Mouse (Mus musculus): Measurements from ENCODE around the gene Plk5.

- TF ChIP-seq CTCF (conservative IDR thresholded peaks at IDR 0.05; ENCODE audit: insufficient read depth, insufficient read length, low read depth, low read length) (no peak), POLR2A (IDR thresholded peaks at IDR 0.05; ENCODE audit: low read depth, low read length) (no peak)
These were observed 33.0 kb downstream of the Plk5 start for GRCm38 (mm10) chr10:80389185-80389708.
